Mouse (Mus musculus): Measurements from ENCODE around the gene Mpped2.

- no peak for TF ChIP-seq POLR2A (IDR thresholded peaks at IDR 0.05; ENCODE audit: extremely low read depth, insufficient read depth, low read length)
- TF ChIP-seq CTCF (IDR thresholded peaks at IDR 0.05; ENCODE audit: extremely low read depth, insufficient read depth, low read length) = no peak
Observed at GRCm38 (mm10) chr2:106735792-106736359, 42.8 kb downstream of the Mpped2 start.

Measured in cortical plate, adult 2 months (tissue).